Mouse (Mus musculus): ENCODE results near the gene Ddx47.

- TF ChIP-seq CTCF (IDR thresholded peaks at IDR 0.05; ENCODE audit: low read depth, low read length) (no peak), POLR2A (IDR thresholded peaks at IDR 0.05; ENCODE audit: borderline replicate concordance, low read depth, low read length) (no peak)
Measured at GRCm38 (mm10) chr6:134976628-134977027, 34.8 kb upstream of the Ddx47 start.

Measured in bone marrow macrophage, adult 2 months (primary cell).